Mouse (Mus musculus): ENCODE measurements around the gene Ildr1.

DNA sequence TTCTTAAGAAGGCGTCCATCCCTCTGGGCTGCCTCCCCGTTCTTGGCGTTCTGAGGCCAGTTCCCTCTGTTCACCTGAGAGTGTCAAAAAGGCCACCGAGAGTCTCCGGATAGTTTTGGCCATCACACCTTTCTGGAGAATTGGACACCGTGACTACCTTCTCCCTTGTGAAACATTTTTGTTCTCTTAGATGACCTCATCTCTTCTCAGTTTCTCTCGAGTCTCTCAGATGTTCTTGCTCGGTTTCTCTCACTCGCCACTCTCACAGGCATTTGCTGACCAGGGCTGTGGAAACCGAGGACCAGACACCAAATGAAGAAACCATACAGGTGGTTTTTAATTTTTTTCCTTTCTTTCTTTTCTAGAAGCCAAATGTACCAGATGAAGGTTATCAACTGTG is 32.4 kb upstream of the Ildr1 start:
- TF ChIP-seq CTCF (conservative IDR thresholded peaks at IDR 0.05; ENCODE audit: low read length) (no peak), POU5F1 (IDR thresholded peaks at IDR 0.05; ENCODE audit: borderline replicate concordance, low read length) (no peak), NANOG (IDR thresholded peaks at IDR 0.05; ENCODE audit: borderline replicate concordance, low read length) (no peak)

Data from E14TG2a.4 (cell line).